Comparison of ENCODE assay signal across 8 mouse cellular contexts in the genomic region with DNA sequence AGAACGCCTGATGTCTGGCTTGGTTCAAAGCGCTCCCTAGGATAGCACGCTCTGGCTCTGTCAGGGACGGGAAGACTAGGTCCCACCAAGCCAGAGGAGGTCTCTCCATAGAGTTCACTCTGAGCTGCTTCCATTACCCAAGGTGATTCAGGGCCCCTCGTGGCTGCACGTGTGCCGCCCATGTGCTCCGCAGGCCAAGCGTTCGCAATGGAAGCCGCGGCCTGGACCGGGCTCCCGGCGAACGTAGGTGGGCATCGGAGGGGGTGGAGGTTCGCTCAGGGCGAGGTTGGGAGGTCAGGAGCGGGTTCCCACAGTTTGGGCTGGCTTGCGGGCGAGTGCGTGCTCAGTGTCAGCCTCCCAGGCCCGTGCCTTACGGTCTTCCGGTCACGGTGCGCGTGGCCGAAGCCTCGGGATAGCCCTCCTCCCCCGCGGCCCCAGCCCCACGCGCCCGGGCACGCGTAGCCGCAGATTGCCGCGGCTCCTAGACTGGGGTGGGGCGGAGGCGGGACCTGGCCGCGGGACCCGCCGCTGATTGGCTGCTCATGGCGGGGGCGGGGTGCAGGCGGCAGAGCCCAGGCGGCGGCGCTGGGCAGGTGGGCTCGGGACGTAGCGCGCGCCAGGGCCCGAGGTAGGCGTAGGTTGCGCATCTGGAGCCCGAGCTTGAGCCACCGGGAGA. TPM values are rescaled to one million over a fixed set of nuclear protein-coding genes. Genes with fewer than 3 reads are reported as not detected.
DNase-seq lines count a peak whose midpoint lies in the region; ATAC-seq lines count a peak whose summit lies in the region.

No protein-coding gene starts in this region.

- no peaks in the 10 kb centered on the region for H3K9me3 ChIP-seq in hindbrain, embryonic 14.5 days (ENCODE audit: control insufficient read depth, low read length)

- DNase-seq in R1 (ENCODE audit: low read depth, low spot score), result peak; percentile 81
- DNase-seq in cerebellum, postnatal 14 days, result peak; percentile 94 to 97
- DNase-seq in gastrocnemius, adult 18-20 months (ENCODE audit: low spot score), result peak; percentile 85
- DNase-seq in hindbrain, embryonic 14.5 days (ENCODE audit: low spot score), result peak; percentile 79
- peak; percentile 77 to 78 for DNase-seq in layer of hippocampus, postnatal 25 days (ENCODE audit: extremely low spot score in 1 of 2, low spot score in 1 of 2)
- peak; percentile 85 for DNase-seq in lung, postnatal 14 days
- peak; percentile 88 for DNase-seq in retina, postnatal 1 day
- DNase-seq in thymus, postnatal 36 days, result peak; percentile 81 to 83

- H3K4me3 ChIP-seq in hindbrain, embryonic 14.5 days (replicated peaks; ENCODE audit: low read length), result peak overlapping the region; percentile 48

- H3K4me2 ChIP-seq in hindbrain, embryonic 14.5 days (replicated peaks), result peak overlapping the region; percentile 94

- ATAC-seq in hindbrain, embryonic 14.5 days (ENCODE audit: low FRiP score), result peak; percentile 94

- peak overlapping the region; percentile 55 for H3K9ac ChIP-seq in hindbrain, embryonic 14.5 days

- H3K27me3 ChIP-seq in hindbrain, embryonic 14.5 days (ENCODE audit: control insufficient read depth, insufficient read depth, low read length), result peaks cover 43% of the 10 kb centered on the region

- H3K36me3 ChIP-seq in hindbrain, embryonic 14.5 days (replicated peaks; ENCODE audit: control insufficient read depth, insufficient read depth), result no peaks in the 10 kb centered on the region

- WGBS in hindbrain, embryonic 14.5 days, result under 1% methylated on average over 57 of the region's 63 CpGs

- H3K4me1 ChIP-seq in hindbrain, embryonic 14.5 days (replicated peaks; ENCODE audit: control insufficient read depth, insufficient read depth, low read length), result peaks cover 7% of the 10 kb centered on the region

- no peak overlapping the region for H3K27ac ChIP-seq in hindbrain, embryonic 14.5 days

RNA-seq across cellular contexts. Expression of gene Rasd2, which starts 1.0 kb away (rescaled TPM):
- total RNA-seq in gastrocnemius, adult 18-20 months (2021), result 10 to 100 TPM; 65.5 to 99.9 TPM
- polyA plus RNA-seq in hindbrain, embryonic 14.5 days (2014; fragmentation: Nextera tagmentation; extraction: Ambion mirVana), result 4.6 TPM in 2 replicates
- total RNA-seq in layer of hippocampus, postnatal 25 days (2021), result 10 to 100 TPM; 60.6 to 67.6 TPM
